Mouse (Mus musculus): ENCODE results near the gene Il21r.

GRCm38 (mm10) chr7:125596406-125596805 is 6.8 kb upstream of the Il21r start:
- no peak for TF ChIP-seq POLR2A (IDR thresholded peaks at IDR 0.05; ENCODE audit: low read depth, low read length)
- TF ChIP-seq CTCF (IDR thresholded peaks at IDR 0.05; ENCODE audit: borderline replicate concordance, insufficient read depth, low read length) = no peak

Data from embryonic fibroblast, embryonic 13.5 days (primary cell).